Mouse (Mus musculus) G1E (cell line): Measurements from ENCODE around the gene Srek1ip1. TPM values are rescaled to one million over a fixed set of nuclear protein-coding genes. Genes with fewer than 3 reads are reported as not detected.

Source experiments
- ATAC-seq: 2 replicates; pipeline ENCODE4 v1.8.0; 2016; ENCODE audit warnings: mild to moderate bottlenecking; ENCODE audit not compliant: insufficient number of reproducible peaks, poor library complexity, low FRiP score, severe bottlenecking; ENCODE audit errors: extremely low read depth
- DNase-seq: peaks from one replicate; pipeline ENCODE4 v3.0.0; 2012; ENCODE audit warnings: low spot score
- H3K27me3 ChIP-seq: 2 replicates; pipeline ENCODE4 v1.6.1; 2012; ENCODE audit warnings: mild to moderate bottlenecking, low read length, inconsistent platforms; ENCODE audit not compliant: insufficient read depth
- H3K36me3 ChIP-seq: replicated peaks from 2 replicates; pipeline ENCODE3; 2012; ENCODE audit warnings: mild to moderate bottlenecking, inconsistent platforms
- H3K4me1 ChIP-seq: 2 replicates; pipeline ENCODE4 v1.6.1; 2012; ENCODE audit warnings: low read depth, low read length, inconsistent platforms, mixed read lengths; ENCODE audit not compliant: insufficient read depth
- H3K4me3 ChIP-seq: 2 replicates; pipeline ENCODE4 v1.5.1; 2012; ENCODE audit warnings: low read depth, mild to moderate bottlenecking, inconsistent platforms, low read length, moderate library complexity, mixed read lengths
- H3K9me3 ChIP-seq: replicated peaks from 2 replicates; pipeline ENCODE4 v1.6.1; 2012; ENCODE audit warnings: inconsistent platforms
- CTCF ChIP-seq: IDR thresholded peaks from 2 replicates; pipeline ENCODE4 v1.5.1; 2012; ENCODE audit warnings: low read depth, low read length, inconsistent platforms, mixed read lengths
- GATA1 ChIP-seq: IDR thresholded peaks from 2 replicates; pipeline ENCODE4 v1.6.1; 2012; ENCODE audit warnings: borderline replicate concordance, low read length, inconsistent platforms, mixed read lengths
- GATA2 ChIP-seq: IDR thresholded peaks from 2 replicates; pipeline ENCODE4 v1.6.1; 2012; ENCODE audit warnings: low read depth, low read length, inconsistent platforms, borderline replicate concordance
- POLR2AphosphoS5 ChIP-seq: IDR thresholded peaks from 2 replicates; pipeline ENCODE4 v1.6.1; 2012; ENCODE audit warnings: low read depth, low read length, inconsistent platforms; ENCODE audit not compliant: insufficient replicate concordance
- TAL1 ChIP-seq: conservative IDR thresholded peaks from 2 replicates; pipeline ENCODE4 v1.6.1; 2012; ENCODE audit warnings: low read depth, low read length, inconsistent platforms, mixed read lengths
- polyA plus RNA-seq: library from polyadenylated mRNA; stranded (reverse); fragments of >175 nt; gene quantifications from 2 replicates; pipeline ENCODE4 v1.2.3, GENCODE M21; 2012
- total RNA-seq, 2 experiments: library from RNA; stranded (forward) in 1 of 2; stranded (reverse) in 1 of 2; fragments of 200-1000 nt in 1 of 2; fragments of >200 nt in 1 of 2; fragmentation: Nextera tagmentation in 1 of 2; gene quantifications; 2 replicates each; pipeline ENCODE4 v1.2.3; 2014 to 2017

Srek1ip1 gene
- total and polyA plus RNA-seq, 3 experiments, result 3.5 to 49.1 (median 38.4) TPM

DNA sequence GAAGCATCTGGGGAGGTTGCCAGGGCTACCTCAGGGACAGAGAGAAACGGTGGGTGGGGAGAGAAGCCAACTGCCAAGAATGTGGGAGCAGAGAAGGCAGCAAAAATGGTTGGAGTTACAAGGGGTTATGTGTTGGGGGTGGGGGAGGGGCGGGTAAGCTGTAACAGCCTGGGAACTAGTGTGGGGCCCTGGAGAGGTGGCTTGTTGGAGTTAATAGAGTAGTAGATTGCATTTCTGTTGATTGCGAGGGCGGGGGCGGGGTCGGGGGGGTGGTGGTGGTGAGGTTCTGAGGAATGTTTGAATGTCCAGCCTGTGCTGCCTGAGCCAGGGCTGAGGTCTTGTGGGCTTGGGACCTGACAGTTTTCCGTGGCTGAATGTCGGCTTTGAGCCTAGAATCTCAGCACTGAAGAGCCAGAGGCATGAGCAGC lies 30.1 kb downstream of the Srek1ip1 start:
- no peak for ATAC-seq
- TF ChIP-seq GATA2 (no peak), CTCF (no peak), TAL1 (no peak), POLR2AphosphoS5 (no peak), GATA1 (no peak)
- Histone ChIP-seq H3K4me3 (peak overlapping the region; percentile 49; the same call in 1 of the 2 replicates), H3K27me3 (no peaks in the 10 kb centered on the region), H3K9me3 (peaks cover 5% of the 10 kb centered on the region; the same call in 1 of the 2 replicates), H3K36me3 (peaks cover 46% of the 10 kb centered on the region), H3K4me1 (peaks cover 53% of the 10 kb centered on the region)
- no peak for DNase-seq

- H3K4me1 ChIP-seq, result peaks cover 37% of the 10 kb centered on the region
- no peaks in the 10 kb centered on the region for H3K27me3 ChIP-seq
- H3K9me3 ChIP-seq, result peaks cover 16% of the 10 kb centered on the region
- ATAC-seq, result no peak
- peaks cover 59% of the 10 kb centered on the region for H3K36me3 ChIP-seq
- no peak for DNase-seq
- TF ChIP-seq TAL1 (no peak), POLR2AphosphoS5 (no peak), CTCF (no peak), GATA2 (no peak), GATA1 (no peak)
- no peak overlapping the region for H3K4me3 ChIP-seq
Observed at GRCm38 (mm10) chr13:104825470-104825869, 33.2 kb downstream of the Srek1ip1 start.

DNA sequence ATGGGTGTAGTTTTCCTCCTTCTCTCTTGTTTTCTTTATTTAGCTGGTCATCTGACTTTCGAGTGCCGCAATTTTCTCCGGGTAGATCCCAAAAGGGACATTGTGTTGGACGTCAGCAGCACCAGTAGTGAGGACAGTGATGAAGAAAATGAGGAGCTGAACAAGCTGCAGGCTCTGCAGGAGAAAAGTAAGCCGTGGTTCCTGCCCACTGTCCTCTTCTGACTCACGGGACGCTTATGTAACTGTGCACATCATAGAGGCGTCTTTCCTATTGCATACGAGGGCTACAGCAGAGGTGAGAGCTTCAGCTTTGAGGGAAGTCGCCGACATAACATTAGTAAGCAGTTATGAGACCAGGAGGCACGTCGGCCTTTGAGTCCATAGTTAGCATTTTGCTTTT lies 40.5 kb downstream of the Srek1ip1 start:
- peaks cover 77% of the 10 kb centered on the region for H3K36me3 ChIP-seq
- no peaks in the 10 kb centered on the region for H3K27me3 ChIP-seq
- H3K4me3 ChIP-seq, result no peak overlapping the region
- peaks cover 7% of the 10 kb centered on the region for H3K9me3 ChIP-seq
- no peak for ATAC-seq
- DNase-seq, result no peak
- no peaks in the 10 kb centered on the region for H3K4me1 ChIP-seq
- TF ChIP-seq CTCF, result no peak
- TF ChIP-seq POLR2AphosphoS5, result no peak
- no peak for TF ChIP-seq GATA1
- no peak for TF ChIP-seq TAL1
- TF ChIP-seq GATA2, result no peak

- Histone ChIP-seq H3K36me3 (peaks cover 52% of the 10 kb centered on the region), H3K4me3 (no peak overlapping the region), H3K4me1 (no peaks in the 10 kb centered on the region), H3K27me3 (no peaks in the 10 kb centered on the region), H3K9me3 (no peaks in the 10 kb centered on the region)
- TF ChIP-seq POLR2AphosphoS5 (no peak), GATA2 (no peak), TAL1 (no peak), GATA1 (no peak), CTCF (no peak)
- ATAC-seq (no peak), DNase-seq (no peak)
Observed at GRCm38 (mm10) chr13:104837628-104838027, 45.3 kb downstream of the Srek1ip1 start.

DNA sequence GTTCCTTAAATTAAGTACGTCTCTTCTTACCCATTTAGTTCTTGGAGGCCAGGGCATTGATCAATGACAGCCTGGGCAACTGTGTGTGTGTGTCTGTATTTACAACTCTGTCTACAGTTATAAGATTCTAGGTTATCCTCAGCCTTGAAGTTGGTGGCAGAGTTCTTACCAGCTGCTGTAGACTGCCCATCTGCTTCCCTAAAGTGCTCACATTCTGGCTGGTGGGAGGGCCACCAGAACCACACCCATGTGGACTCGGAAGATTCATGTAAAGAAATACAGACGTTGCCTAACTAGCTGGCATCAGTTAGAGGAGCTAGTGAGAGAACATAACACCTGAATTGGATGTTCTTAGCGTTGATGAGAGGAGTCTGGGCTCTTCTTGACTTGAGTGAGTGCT lies 49.7 kb downstream of the Srek1ip1 start:
- ATAC-seq (no peak), DNase-seq (no peak)
- Histone ChIP-seq H3K4me3 (no peak overlapping the region), H3K27me3 (peaks cover 5% of the 10 kb centered on the region), H3K36me3 (peaks cover 25% of the 10 kb centered on the region), H3K9me3 (no peaks in the 10 kb centered on the region), H3K4me1 (no peaks in the 10 kb centered on the region)
- TF ChIP-seq GATA2 (no peak), POLR2AphosphoS5 (no peak), GATA1 (no peak), CTCF (no peak), TAL1 (no peak)

- H3K4me3 ChIP-seq, result no peak overlapping the region
- H3K9me3 ChIP-seq, result no peaks in the 10 kb centered on the region
- ATAC-seq (no peak), DNase-seq (no peak)
- H3K27me3 ChIP-seq, result peaks cover 8% of the 10 kb centered on the region
- peaks cover 16% of the 10 kb centered on the region for H3K36me3 ChIP-seq
- TF ChIP-seq TAL1, result no peak
- no peaks in the 10 kb centered on the region for H3K4me1 ChIP-seq
Observed at GRCm38 (mm10) chr13:104843295-104844089, 51.2 kb downstream of the Srek1ip1 start.
